Mouse (Mus musculus): ENCODE data around the gene Agl. TPM values are rescaled to one million over a fixed set of nuclear protein-coding genes. Genes with fewer than 3 reads are reported as not detected.

Agl gene
- total RNA-seq, 2 experiments from 2014 or later: 189 to 193 TPM

GRCm38 (mm10) chr3:116694955-116695665 is 112.9 kb downstream of the Agl start:
- no peak for DNase-seq

GRCm38 (mm10) chr3:116694312-116694711 is 113.7 kb downstream of the Agl start:
- DNase-seq: no peak

Other genes starting within 250 kb of the Agl start
- gene Lrrc39, start 245.2 kb downstream of the Agl start, total RNA-seq (2021): 10 to 100 TPM; 75.5 to 77.6 TPM
- 1 to 10 TPM; 1.6 to 2.2 TPM for gene Sass6, start 213.2 kb downstream of the Agl start, total RNA-seq (2021)
- 1 to 10 TPM; 4.8 to 5.3 TPM for gene Trmt13, start 193.6 kb downstream of the Agl start, total RNA-seq (2021)
- gene Mfsd14a, start 145.5 kb downstream of the Agl start, total RNA-seq (2021): 10 to 100 TPM; 15.9 to 18.4 TPM
- not detected for gene Gm43191, start 126.9 kb downstream of the Agl start, total RNA-seq (2021)
- 10 to 100 TPM; 10.7 to 11.1 TPM for gene Slc35a3, start 95.3 kb downstream of the Agl start, total RNA-seq (2021)
- 1 to 10 TPM; 2.6 to 4.8 TPM for gene Frrs1, start 51.3 kb upstream of the Agl start, total RNA-seq (2021)
- gene 4930455H04Rik, start 160.1 kb upstream of the Agl start, total RNA-seq (2021): under 1 TPM in 1 of 2 experiments, not detected in 1; 0.21 TPM
- 10 to 100 TPM; 46.9 to 50.3 TPM for gene Palmd, start 160.8 kb upstream of the Agl start, total RNA-seq (2021)

All from heart, adult 18-20 months (tissue).